Mouse (Mus musculus) stomach, postnatal 0 days (tissue): ENCODE data around the gene Magi2.

Experiments
- CTCF ChIP-seq: IDR thresholded peaks from 2 replicates; pipeline ENCODE4 v1.5.1; 2016; ENCODE audit warnings: antibody characterized with exemption, low read depth, mild to moderate bottlenecking, moderate library complexity
- EP300 ChIP-seq: optimal IDR thresholded peaks from 2 replicates; pipeline ENCODE3; 2016; ENCODE audit warnings: antibody characterized with exemption

GRCm38 (mm10) chr5:19932102-19932501 lies 705.3 kb downstream of the Magi2 start:
- TF ChIP-seq CTCF (no peak), EP300 (no peak)
